Mouse (Mus musculus) forebrain, embryonic 14.5 days (tissue): ENCODE measurements around the gene Ssh1. TPM values are rescaled to one million over a fixed set of nuclear protein-coding genes. Genes with fewer than 3 reads are reported as not detected.
A peak's percentile ranks its signal among the peaks of the same experiment; 100 is the strongest.

Source experiments
- ATAC-seq: fragments of 200-750 bp; cut with Nextera tagmentation; 2 replicates; pipeline ENCODE4 v1.8.0; 2017; ENCODE audit warnings: mild to moderate bottlenecking, moderate library complexity
- DNase-seq: peaks from one replicate; pipeline ENCODE4 v3.0.0-alpha.2; 2015; ENCODE audit warnings: low spot score
- H3K27ac ChIP-seq: fragments of 300-500 bp; sonication (generic); 2 replicates; pipeline ENCODE4 v1.5.1; 2014; ENCODE audit warnings: low read depth, mild to moderate bottlenecking, control low read depth, low read length, moderate library complexity
- H3K27me3 ChIP-seq: fragments of 300-500 bp; sonication (generic); replicated peaks from 2 replicates; pipeline ENCODE4 v1.6.1; 2014; ENCODE audit warnings: low read length, control low read depth, mixed read lengths; ENCODE audit not compliant: control insufficient read depth, insufficient read depth
- H3K36me3 ChIP-seq: fragments of 300-500 bp; sonication (generic); 2 replicates; pipeline ENCODE4 v1.6.1; 2014; ENCODE audit warnings: low read length, control low read depth; ENCODE audit not compliant: control insufficient read depth, insufficient read depth
- H3K4me1 ChIP-seq: fragments of 300-500 bp; sonication (generic); 2 replicates; pipeline ENCODE4 v1.6.1; 2014; ENCODE audit warnings: antibody characterized with exemption, low read length, control low read depth; ENCODE audit not compliant: control insufficient read depth, insufficient read depth
- H3K4me2 ChIP-seq: fragments of 300-500 bp; sonication (generic); 2 replicates; pipeline ENCODE4 v1.6.1; 2014; ENCODE audit warnings: mild to moderate bottlenecking, control low read depth, low read length
- H3K4me3 ChIP-seq: fragments of 300-500 bp; sonication (generic); 2 replicates; pipeline ENCODE4 v1.5.1; 2014; ENCODE audit warnings: low read depth, low read length, control low read depth
- H3K9ac ChIP-seq: fragments of 300-500 bp; sonication (generic); 2 replicates; pipeline ENCODE4 v1.6.1; 2014; ENCODE audit warnings: mild to moderate bottlenecking, low read length, control low read depth, moderate library complexity
- H3K9me3 ChIP-seq: fragments of 300-500 bp; sonication (generic); replicated peaks from 2 replicates; pipeline ENCODE4 v1.6.1; 2016; ENCODE audit warnings: low read length, control low read depth, mixed read lengths; ENCODE audit not compliant: control insufficient read depth
- WGBS: fragments of 180-500 bp; shearing (Covaris S2); extraction: QIAGEN DNeasy Blood & Tissue Kit; methylation state at CpG from one replicate; pipeline ENCODE4 v1.1.7; 2014; 5-methylcytosine and 5-hydroxymethylcytosine counted together
- polyA plus RNA-seq: library from polyadenylated mRNA; unstranded; fragments of >200 nt; fragmentation: Nextera tagmentation; extraction: Ambion mirVana; gene quantifications from 2 replicates; pipeline ENCODE4 v1.2.1, GENCODE M21; 2014

The Ssh1 gene
- polyA plus RNA-seq, 1 experiment from 2014 or later, result 16.0 TPM

DNA sequence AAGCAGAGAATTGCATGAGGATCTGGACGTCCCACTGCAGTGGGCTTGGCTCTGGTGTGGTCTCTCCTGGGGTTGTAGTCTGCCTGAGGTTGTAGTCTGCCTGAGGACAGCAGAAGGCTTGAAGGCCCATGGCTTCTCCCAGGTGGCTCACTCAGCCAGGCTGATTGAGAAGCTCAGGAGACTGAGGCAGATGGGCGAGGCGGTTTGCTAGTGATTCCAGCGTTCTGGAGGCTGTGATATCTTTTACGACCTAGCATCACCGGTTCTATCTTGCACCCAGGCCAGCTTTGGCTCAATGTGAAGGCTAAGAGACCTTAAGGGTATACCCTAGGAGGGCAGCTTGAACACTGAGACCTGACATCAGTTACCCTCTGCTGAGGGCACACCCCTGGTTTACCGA, 74.6 kb downstream of the Ssh1 start:
- no peak overlapping the region for H3K9ac ChIP-seq
- H3K36me3 ChIP-seq, result no peaks in the 10 kb centered on the region
- peaks cover 10% of the 10 kb centered on the region; the same call in 1 of the 2 replicates for H3K4me1 ChIP-seq
- H3K9me3 ChIP-seq, result no peaks in the 10 kb centered on the region
- DNase-seq (no peak), ATAC-seq (no peak)
- 92% methylated on average over 7 of the region's 7 CpGs for WGBS
- H3K27ac ChIP-seq, result no peak overlapping the region
- H3K4me3 ChIP-seq, result no peak overlapping the region
- H3K4me2 ChIP-seq, result no peak overlapping the region
- H3K27me3 ChIP-seq, result no peaks in the 10 kb centered on the region

DNA sequence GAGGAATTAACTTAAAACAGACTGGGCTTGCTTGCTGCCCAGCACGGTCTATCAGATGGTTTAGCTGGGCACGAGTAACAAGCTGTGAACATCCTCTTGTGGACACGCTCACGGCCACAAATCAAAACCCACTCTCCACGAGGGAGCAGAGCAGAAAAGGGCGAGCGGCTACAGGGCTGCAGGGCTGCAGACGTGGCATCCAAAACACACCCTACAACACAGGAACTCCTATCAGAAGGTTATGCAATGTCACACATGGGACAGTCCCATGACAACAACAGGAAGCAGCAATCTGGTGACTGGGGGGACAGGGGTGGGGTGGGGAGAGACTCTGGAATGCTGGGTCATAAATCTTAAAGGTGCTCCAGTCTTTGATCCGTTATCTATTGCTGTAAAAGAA, 75.0 kb downstream of the Ssh1 start:
- no peak overlapping the region for H3K4me3 ChIP-seq
- H3K4me1 ChIP-seq, result peaks cover 10% of the 10 kb centered on the region; the same call in 1 of the 2 replicates
- H3K27me3 ChIP-seq, result no peaks in the 10 kb centered on the region
- no peaks in the 10 kb centered on the region for H3K9me3 ChIP-seq
- no peak for DNase-seq
- WGBS, result 88% methylated on average over 9 of the region's 9 CpGs
- ATAC-seq, result no peak
- no peak overlapping the region for H3K27ac ChIP-seq
- H3K4me2 ChIP-seq, result no peak overlapping the region
- H3K9ac ChIP-seq, result no peak overlapping the region
- no peaks in the 10 kb centered on the region for H3K36me3 ChIP-seq

GRCm38 (mm10) chr5:113910705-113911104, 83.0 kb downstream of the Ssh1 start:
- Histone ChIP-seq H3K4me3 (no peak overlapping the region), H3K27me3 (no peaks in the 10 kb centered on the region), H3K9me3 (no peaks in the 10 kb centered on the region), H3K27ac (no peak overlapping the region), H3K4me1 (peaks cover 17% of the 10 kb centered on the region), H3K9ac (no peak overlapping the region), H3K36me3 (no peaks in the 10 kb centered on the region), H3K4me2 (no peak overlapping the region)
- no peak for ATAC-seq
- no peak for DNase-seq
- 75% methylated on average over 6 of the region's 6 CpGs for WGBS

- H3K4me3 ChIP-seq, result no peak overlapping the region
- no peak overlapping the region for H3K4me2 ChIP-seq
- H3K27me3 ChIP-seq, result no peaks in the 10 kb centered on the region
- no peak overlapping the region for H3K9ac ChIP-seq
- no peak for ATAC-seq
- H3K9me3 ChIP-seq, result no peaks in the 10 kb centered on the region
- H3K36me3 ChIP-seq, result no peaks in the 10 kb centered on the region
- WGBS, result 26% methylated on average over 10 of the region's 10 CpGs
- H3K4me1 ChIP-seq, result peaks cover 23% of the 10 kb centered on the region
- DNase-seq, result peak; percentile 3
- no peak overlapping the region for H3K27ac ChIP-seq
These were observed 83.5 kb downstream of the Ssh1 start for GRCm38 (mm10) chr5:113910065-113910701.

DNA sequence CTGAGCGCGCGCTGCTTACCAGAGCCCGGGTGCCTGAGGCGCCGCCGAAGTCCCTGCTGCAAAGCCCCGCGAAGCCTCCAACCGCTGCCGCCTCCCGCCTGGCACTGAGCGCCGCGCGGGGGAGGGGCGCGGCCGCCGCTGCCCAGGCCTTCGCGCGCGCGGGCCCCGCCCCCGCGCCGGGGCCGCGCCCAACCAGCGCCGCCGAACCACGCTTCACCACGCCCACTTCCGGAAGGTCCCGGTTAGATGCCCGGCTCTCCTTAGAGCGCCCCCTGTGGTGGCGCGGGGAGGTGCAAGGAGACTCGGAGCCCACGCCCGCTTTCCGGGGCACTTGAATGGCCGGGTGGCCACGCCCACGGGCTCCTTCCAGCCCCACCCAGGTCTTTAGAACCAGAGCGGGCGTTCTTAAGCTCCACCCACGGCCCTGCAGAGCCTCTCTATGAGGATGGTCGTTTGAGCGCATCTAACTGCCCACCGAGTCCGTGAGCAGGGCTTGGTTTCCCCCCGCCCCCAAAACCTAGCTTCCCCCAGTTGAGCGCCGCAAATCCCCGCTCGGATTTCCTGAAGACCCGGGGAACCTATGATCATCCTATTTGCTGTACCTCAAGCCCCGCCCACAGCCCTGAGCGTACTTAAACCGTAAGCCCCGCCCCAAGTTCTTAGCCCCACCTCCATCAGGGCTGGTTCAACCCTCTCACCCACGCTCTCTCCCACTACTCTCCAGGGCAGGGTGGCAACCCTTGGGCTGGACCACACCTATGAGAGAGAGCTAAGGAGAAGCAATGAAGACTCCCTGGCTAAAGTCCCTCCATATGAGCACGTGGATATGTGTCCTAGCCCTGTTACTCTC, 84.9 kb downstream of the Ssh1 start, which contains the start of gene Coro1c:
Coro1c (minus strand) TSS at position 167 of the 850 bp plus-strand sequence.
- H3K36me3 ChIP-seq, result no peaks in the 10 kb centered on the region
- no peaks in the 10 kb centered on the region for H3K27me3 ChIP-seq
- ATAC-seq, result peak; percentile 87
- peak within 1 kb of the TSS; percentile 94 for H3K27ac ChIP-seq
- no peaks in the 10 kb centered on the region for H3K9me3 ChIP-seq
- peaks cover 28% of the 10 kb centered on the region for H3K4me1 ChIP-seq
- peak within 1 kb of the TSS; percentile 98 for H3K4me3 ChIP-seq
- peak within 1 kb of the TSS; percentile 68 for H3K4me2 ChIP-seq
- peak within 1 kb of the TSS; percentile 91 for H3K9ac ChIP-seq
- peak; percentile 97 for DNase-seq
- WGBS, result under 1% methylated on average over 56 of the region's 68 CpGs

- peak overlapping the region; percentile 91 for H3K9ac ChIP-seq
- H3K27ac ChIP-seq, result peak overlapping the region; percentile 94
- no peaks in the 10 kb centered on the region for H3K9me3 ChIP-seq
- peak; percentile 66 for DNase-seq
- ATAC-seq, result peak; percentile 61
- WGBS, result under 1% methylated on average over 52 of the region's 69 CpGs
- no peaks in the 10 kb centered on the region for H3K36me3 ChIP-seq
- peaks cover 28% of the 10 kb centered on the region for H3K4me1 ChIP-seq
- no peaks in the 10 kb centered on the region for H3K27me3 ChIP-seq
- peak overlapping the region; percentile 68 for H3K4me2 ChIP-seq
- H3K4me3 ChIP-seq, result peak overlapping the region; percentile 98
These were observed 85.7 kb downstream of the Ssh1 start for GRCm38 (mm10) chr5:113907786-113908567.

GRCm38 (mm10) chr5:113906958-113907735, 86.5 kb downstream of the Ssh1 start:
- WGBS, result 22% methylated on average over 17 of the region's 17 CpGs
- H3K9me3 ChIP-seq, result no peaks in the 10 kb centered on the region
- H3K36me3 ChIP-seq, result no peaks in the 10 kb centered on the region
- DNase-seq (peak; percentile 65), ATAC-seq (no peak)
- peak overlapping the region; percentile 94 for H3K27ac ChIP-seq
- H3K9ac ChIP-seq, result peak overlapping the region; percentile 91
- H3K4me2 ChIP-seq, result peak overlapping the region; percentile 68
- H3K4me3 ChIP-seq, result peak overlapping the region; percentile 98
- H3K27me3 ChIP-seq, result no peaks in the 10 kb centered on the region
- peaks cover 35% of the 10 kb centered on the region for H3K4me1 ChIP-seq

DNA sequence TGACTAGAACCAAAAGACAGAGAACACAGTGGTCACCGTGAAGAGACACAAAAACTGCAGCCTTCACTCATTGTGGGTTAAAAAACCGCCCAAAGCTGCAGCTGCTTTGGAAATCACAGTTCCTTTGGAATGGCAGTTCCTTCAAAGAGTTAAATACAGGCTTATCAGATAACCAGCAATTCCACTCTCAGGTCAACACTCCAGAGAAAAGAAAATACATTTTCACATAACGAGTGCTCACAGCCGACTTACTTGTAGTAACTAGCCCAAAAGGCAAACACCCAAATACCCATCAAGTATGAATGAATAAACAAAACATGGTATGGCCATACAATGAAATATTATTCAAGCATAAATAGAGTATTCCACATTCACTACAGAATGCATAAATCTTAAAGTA, 88.7 kb downstream of the Ssh1 start:
- DNase-seq, result no peak
- Histone ChIP-seq H3K4me2 (peak overlapping the region; percentile 68), H3K4me1 (peaks cover 46% of the 10 kb centered on the region), H3K9me3 (no peaks in the 10 kb centered on the region), H3K36me3 (no peaks in the 10 kb centered on the region), H3K9ac (0 out of 2 replicates have a peak overlapping the region, but pooled peaks have one; percentile 21), H3K4me3 (no peak overlapping the region), H3K27me3 (no peaks in the 10 kb centered on the region), H3K27ac (no peak overlapping the region)
- WGBS, result 28% methylated on average over 4 of the region's 4 CpGs
- no peak for ATAC-seq
